Mouse (Mus musculus): ENCODE data around the gene Treml2.

- TF ChIP-seq CTCF (IDR thresholded peaks at IDR 0.05; ENCODE audit: low read depth, low read length) = no peak
- no peak for TF ChIP-seq POLR2A (IDR thresholded peaks at IDR 0.05; ENCODE audit: borderline replicate concordance, low read depth, low read length)
These were observed 2.5 kb downstream of the Treml2 start for GRCm38 (mm10) chr17:48301792-48302191.
